Mouse (Mus musculus): ENCODE results near the gene Racgap1.

DNA sequence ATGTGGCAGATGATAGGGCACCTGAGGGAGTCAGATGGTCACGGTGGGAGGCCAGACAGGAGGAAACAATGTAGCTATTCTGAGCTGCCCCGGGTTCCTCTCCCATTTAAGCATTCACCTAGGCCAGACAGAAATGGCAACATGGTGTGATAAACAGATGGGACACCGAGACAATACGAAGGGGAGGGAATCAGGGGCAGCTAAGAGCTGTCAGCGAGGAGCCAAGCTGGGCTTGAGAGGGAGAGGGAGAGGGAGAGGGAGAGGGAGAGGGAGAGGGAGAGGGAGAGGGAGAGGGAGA, 49.7 kb downstream of the Racgap1 start:
- TF ChIP-seq CTCF (IDR thresholded peaks at IDR 0.05), result no peak
- no peak for TF ChIP-seq POLR2A (IDR thresholded peaks at IDR 0.05; ENCODE audit: insufficient read depth, low read depth, low read length)
- TF ChIP-seq EP300 (IDR thresholded peaks at IDR 0.05; ENCODE audit: insufficient read depth, low read depth, low read length), result no peak

Data from heart, adult 2 months (tissue).